Mouse (Mus musculus) ES-E14 (cell line): ENCODE measurements around the gene Wnt11. TPM values are rescaled to one million over a fixed set of nuclear protein-coding genes. Genes with fewer than 3 reads are reported as not detected.
A peak's percentile ranks its signal among the peaks of the same experiment; 100 is the strongest.

Source experiments
- DNase-seq: peaks from one replicate; pipeline ENCODE4 v3.0.0-alpha.2; 2013; ENCODE audit warnings: low read depth, low spot score
- H3K27ac ChIP-seq: 2 replicates; pipeline ENCODE4 v1.5.1; 2012; ENCODE audit warnings: low read depth, mild to moderate bottlenecking, low read length, moderate library complexity, mixed read lengths; ENCODE audit not compliant: poor library complexity, insufficient read depth, severe bottlenecking
- H3K36me3 ChIP-seq: 2 replicates; pipeline ENCODE4 v1.6.1; 2012; ENCODE audit warnings: mild to moderate bottlenecking, low read length, moderate library complexity, mixed read lengths; ENCODE audit not compliant: control insufficient read depth, poor library complexity, insufficient read depth, severe bottlenecking
- H3K4me1 ChIP-seq, 2 experiments: fragments of 150-350 bp in 1 of 2; sonication (generic) in 1 of 2; 2 replicates each; pipeline ENCODE4 v1.6.1; 2012; ENCODE audit warnings: low read length in 2 of 2, mild to moderate bottlenecking in 1 of 2, mixed read lengths in 1 of 2; ENCODE audit not compliant: control insufficient read depth in 2 of 2, insufficient read depth in 2 of 2, poor library complexity in 1 of 2
- H3K4me3 ChIP-seq, 2 experiments: fragments of 150-350 bp in 1 of 2; sonication (generic) in 1 of 2; 2 replicates each; pipeline ENCODE4 v1.5.1; 2012; ENCODE audit warnings: low read length in 2 of 2, low read depth in 1 of 2, mild to moderate bottlenecking in 1 of 2, mixed read lengths in 1 of 2; ENCODE audit not compliant: insufficient read depth in 1 of 2, poor library complexity in 1 of 2, severe bottlenecking in 1 of 2
- H3K9ac ChIP-seq: 2 replicates; pipeline ENCODE4 v1.6.1; 2012; ENCODE audit warnings: low read depth, mild to moderate bottlenecking, low read length, mixed read lengths; ENCODE audit not compliant: poor library complexity, insufficient read depth, severe bottlenecking
- H3K9me3 ChIP-seq: fragments of 150-350 bp; sonication (generic); 2 replicates; pipeline ENCODE4 v1.6.1; 2012; ENCODE audit warnings: low read depth, mild to moderate bottlenecking, low read length; ENCODE audit not compliant: control insufficient read depth, insufficient read depth
- CHD2 ChIP-seq: IDR thresholded peaks from 2 replicates; pipeline ENCODE4 v1.6.1; 2014; ENCODE audit warnings: mild to moderate bottlenecking, low read depth, low read length, inconsistent platforms
- HCFC1 ChIP-seq: IDR thresholded peaks from 2 replicates; pipeline ENCODE4 v1.6.1; 2012; ENCODE audit warnings: low read length, inconsistent platforms, borderline replicate concordance; ENCODE audit not compliant: insufficient read depth
- MAFK ChIP-seq: IDR thresholded peaks from 2 replicates; pipeline ENCODE4 v1.6.1; 2014; ENCODE audit warnings: mild to moderate bottlenecking, low read depth, low read length, inconsistent platforms; ENCODE audit not compliant: insufficient read depth
- ZC3H11A ChIP-seq: IDR thresholded peaks from 2 replicates; pipeline ENCODE4 v1.6.1; 2012; ENCODE audit warnings: low read depth, mild to moderate bottlenecking, inconsistent platforms, low read length, borderline replicate concordance
- ZNF384 ChIP-seq: IDR thresholded peaks from 2 replicates; pipeline ENCODE4 v1.6.1; 2012; ENCODE audit warnings: low read depth, low read length, inconsistent platforms
- in situ Hi-C, 2 experiments: fragments of 600-800 bp; cut with MboI; formaldehyde crosslinking; loops; one replicate each; pipeline ENCODE4 v1.15.1; 2025; ENCODE audit warnings: low sequenced_read_pairs in 2 of 2, inconsistent platforms in 1 of 2; ENCODE audit not compliant: unreplicated experiment in 2 of 2
- total RNA-seq: library from RNA; depleted of rRNA; stranded (reverse); fragments of 300-350 nt; gene quantifications from 2 replicates; pipeline ENCODE4 v1.2.3, GENCODE M21; 2012

Wnt11 gene
- total RNA-seq, 1 experiment = 3.5 TPM

DNA sequence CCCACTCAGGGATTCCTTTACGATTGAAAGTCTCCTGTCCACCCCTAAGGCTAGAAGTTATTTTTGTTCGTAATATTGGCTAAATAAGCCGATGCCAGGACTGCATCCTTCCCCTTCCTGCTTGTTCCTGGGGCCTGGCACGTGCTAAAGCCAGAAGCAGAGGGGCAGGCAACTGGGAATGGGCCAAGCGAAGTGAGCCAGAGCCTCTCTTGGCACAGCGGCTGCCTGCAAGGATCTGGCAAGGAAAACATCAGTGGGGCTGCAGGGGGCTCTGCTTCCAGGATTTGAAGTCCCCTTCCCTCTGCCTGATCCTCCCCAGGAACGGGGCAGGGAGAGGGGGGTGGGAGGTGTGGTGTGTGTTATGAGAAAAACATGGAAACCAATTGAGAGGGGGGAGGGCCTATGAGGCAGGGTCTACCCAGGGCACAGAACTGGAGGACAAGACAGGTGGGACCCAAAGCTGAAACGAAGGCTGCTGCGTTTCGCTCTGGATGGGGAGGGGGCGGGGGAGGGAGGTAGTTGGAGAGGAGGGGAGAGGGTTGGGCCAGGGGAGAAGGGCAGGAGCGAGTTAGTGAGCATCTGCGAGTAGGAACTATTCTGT lies 40.6 kb downstream of the Wnt11 start:
- Histone ChIP-seq H3K36me3 (no peaks in the 10 kb centered on the region), H3K9ac (peak overlapping the region; percentile 18; the same call in 1 of the 2 replicates), H3K27ac (no peak overlapping the region), H3K4me3 (no peak overlapping the region), H3K9me3 (no peaks in the 10 kb centered on the region), H3K4me1 (peaks cover 8 to 18% of the 10 kb centered on the region in 2 experiments; a peak in 3 of 4 replicates)
- in situ Hi-C loops = no loop called here
- DNase-seq = no peak
- TF ChIP-seq CHD2 (no peak), MAFK (no peak)

DNA sequence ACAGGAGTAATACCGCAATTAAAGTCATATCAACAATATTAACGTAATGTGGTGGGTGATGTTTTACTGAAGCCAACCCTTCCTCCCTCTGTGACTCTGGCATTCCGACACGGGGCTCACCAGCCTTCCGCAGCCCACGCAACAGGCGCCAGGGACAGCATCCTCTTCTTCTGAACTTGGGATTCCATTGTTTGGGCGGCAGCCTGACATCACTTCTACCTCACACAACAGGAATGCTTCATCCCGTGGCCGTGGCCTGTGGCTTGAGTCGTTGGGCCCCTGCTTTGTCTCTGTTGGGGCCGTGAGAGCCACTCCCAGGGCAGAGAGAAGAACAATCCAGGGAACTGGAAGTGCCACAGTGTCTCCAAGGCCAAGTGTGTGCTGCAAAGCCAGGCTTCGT lies 41.2 kb downstream of the Wnt11 start:
- H3K27ac ChIP-seq = peak overlapping the region; percentile 18; the same call in 1 of the 2 replicates
- no peak for DNase-seq

DNA sequence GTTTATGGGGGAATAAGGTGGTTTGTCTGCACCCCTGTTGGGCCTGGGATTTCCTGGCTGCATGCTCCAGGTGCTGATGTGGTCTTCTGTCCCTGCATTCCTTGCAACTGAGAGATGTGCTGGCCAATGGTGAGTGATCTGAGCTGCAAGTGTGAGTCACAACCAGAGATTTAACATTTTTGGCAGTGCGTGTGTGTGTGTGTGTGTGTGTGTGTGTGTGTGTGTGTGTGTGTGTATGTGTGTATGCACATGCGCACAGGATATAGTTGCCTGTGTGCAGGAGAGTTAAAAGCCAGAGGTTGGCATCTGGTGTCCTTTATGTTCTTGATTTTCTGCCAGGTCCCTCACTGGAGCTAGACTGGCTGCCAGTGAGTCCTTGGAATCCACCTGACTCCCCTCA lies 44.3 kb downstream of the Wnt11 start:
- in situ Hi-C loops = no loop called here
- DNase-seq = no peak

More for the DNA sequence above, 41.2 kb downstream of the Wnt11 start:
- Histone ChIP-seq H3K4me1 (peaks cover 8 to 18% of the 10 kb centered on the region in 2 experiments; a peak in 3 of 4 replicates), H3K9me3 (no peaks in the 10 kb centered on the region), H3K36me3 (no peaks in the 10 kb centered on the region), H3K9ac (0 out of 2 replicates have a peak overlapping the region, but pooled peaks have one; percentile 28), H3K4me3 (no peak overlapping the region)
- in situ Hi-C loops = no loop called here
- TF ChIP-seq CHD2 (no peak), MAFK (no peak), ZNF384 (no peak), ZC3H11A (no peak), HCFC1 (no peak)

DNA sequence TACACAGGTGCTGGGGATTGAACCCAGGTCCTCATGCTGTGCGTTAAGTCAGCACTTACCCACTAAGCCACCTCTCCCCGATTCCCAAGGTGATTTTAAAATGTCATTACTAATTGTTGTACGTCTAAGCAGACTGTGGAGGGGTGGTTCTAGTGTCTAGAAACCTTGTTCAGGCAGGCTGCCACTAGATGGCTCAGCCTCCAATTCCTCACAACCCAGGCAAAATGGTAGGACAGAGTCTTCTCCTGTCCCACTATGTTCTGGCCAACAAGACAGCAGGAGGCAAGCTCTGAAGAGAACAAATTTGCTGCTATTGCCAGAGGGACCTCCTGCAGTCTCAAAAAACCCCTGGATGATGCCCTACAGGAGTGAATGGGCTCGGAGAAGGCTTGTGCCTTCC lies 47.0 kb downstream of the Wnt11 start:
- Histone ChIP-seq H3K27ac (no peak overlapping the region), H3K4me1 (no peaks in the 10 kb centered on the region), H3K36me3 (no peaks in the 10 kb centered on the region), H3K4me3 (no peak overlapping the region), H3K9me3 (no peaks in the 10 kb centered on the region), H3K9ac (no peak overlapping the region)
- TF ChIP-seq HCFC1 (no peak), MAFK (no peak), CHD2 (no peak), ZC3H11A (no peak), ZNF384 (no peak)
- DNase-seq = no peak
- in situ Hi-C loops = no loop called here

More for the DNA sequence above, 44.3 kb downstream of the Wnt11 start:
- H3K27ac ChIP-seq = no peak overlapping the region
- H3K9me3 ChIP-seq = no peaks in the 10 kb centered on the region
- TF ChIP-seq ZNF384 = no peak
- TF ChIP-seq ZC3H11A = no peak
- TF ChIP-seq MAFK = no peak
- TF ChIP-seq CHD2 = no peak
- no peak for TF ChIP-seq HCFC1
- peaks cover 2 to 10% of the 10 kb centered on the region in 2 experiments; a peak in 2 of 4 replicates for H3K4me1 ChIP-seq
- no peak overlapping the region for H3K9ac ChIP-seq
- no peaks in the 10 kb centered on the region for H3K36me3 ChIP-seq
- no peak overlapping the region for H3K4me3 ChIP-seq

DNA sequence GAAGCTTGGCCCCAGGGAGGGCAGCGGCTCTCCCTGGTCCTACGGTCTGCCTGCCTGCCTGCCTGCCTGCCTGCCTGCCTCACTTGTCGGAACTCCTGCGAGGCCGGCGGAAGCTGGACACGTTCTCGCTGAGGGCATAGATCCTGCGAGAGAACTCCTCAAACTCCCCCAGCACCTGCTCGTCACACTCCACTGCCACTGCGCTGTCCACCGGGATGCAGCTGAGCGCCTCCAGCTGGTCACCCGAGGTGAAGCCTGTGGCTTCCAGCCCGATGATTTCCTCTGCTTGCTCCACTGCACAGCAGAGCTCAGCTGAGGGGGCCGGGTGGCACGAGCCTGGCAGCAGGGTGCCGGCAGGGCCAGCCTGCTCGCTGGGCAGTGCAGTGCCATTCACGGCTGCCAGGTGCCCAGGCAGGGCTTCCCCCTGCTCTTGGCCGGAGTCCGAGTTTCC lies 52.9 kb downstream of the Wnt11 start:
- H3K9ac ChIP-seq = no peak overlapping the region
- H3K36me3 ChIP-seq = no peaks in the 10 kb centered on the region; the same call in 1 of the 2 replicates
- TF ChIP-seq ZC3H11A = no peak
- no peak for TF ChIP-seq CHD2
- TF ChIP-seq HCFC1 = no peak
- no peak for TF ChIP-seq MAFK
- no peak for TF ChIP-seq ZNF384
- in situ Hi-C loops = no loop called here
- no peak for DNase-seq
- no peaks in the 10 kb centered on the region for H3K9me3 ChIP-seq
- no peak overlapping the region for H3K4me3 ChIP-seq
- H3K27ac ChIP-seq = no peak overlapping the region
- H3K4me1 ChIP-seq = no peaks in the 10 kb centered on the region
